Mouse (Mus musculus): ENCODE results near the gene Hexim2.

Gene Hexim2

DNA sequence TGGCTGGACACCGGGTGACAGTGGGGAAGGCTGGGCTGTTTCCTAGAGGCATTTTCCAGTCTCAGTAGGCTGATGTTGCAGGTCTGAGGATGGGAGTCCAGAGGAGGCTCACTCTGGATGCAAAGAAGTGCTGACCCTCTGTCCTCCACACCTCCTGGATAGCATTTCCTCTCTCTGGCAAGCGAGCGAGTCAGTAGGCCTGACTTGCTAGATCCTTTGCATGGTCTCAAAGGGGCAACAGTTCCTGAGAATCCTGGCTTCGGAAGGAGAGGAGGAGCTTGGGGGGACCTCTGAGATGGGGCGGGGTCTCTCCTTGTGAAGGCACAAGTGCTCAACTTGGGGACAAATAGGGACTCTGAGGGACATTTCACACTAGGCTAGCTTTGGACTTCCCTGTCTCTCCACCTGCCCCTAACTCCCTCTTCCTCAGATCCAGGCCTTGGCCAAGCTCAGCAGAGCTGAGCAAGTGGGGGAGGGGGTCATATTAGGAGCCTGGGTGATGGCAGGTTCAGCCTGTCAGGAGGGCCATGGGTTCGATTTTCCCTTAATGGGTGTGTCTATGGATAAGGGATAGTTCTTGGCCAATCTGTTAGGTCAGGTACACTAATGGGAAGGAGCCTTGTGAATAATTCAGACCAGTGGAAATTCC lies 40.3 kb downstream of the Hexim2 start:
- no peak for DNase-seq (ENCODE audit: low spot score in 2 of 2)

DNA sequence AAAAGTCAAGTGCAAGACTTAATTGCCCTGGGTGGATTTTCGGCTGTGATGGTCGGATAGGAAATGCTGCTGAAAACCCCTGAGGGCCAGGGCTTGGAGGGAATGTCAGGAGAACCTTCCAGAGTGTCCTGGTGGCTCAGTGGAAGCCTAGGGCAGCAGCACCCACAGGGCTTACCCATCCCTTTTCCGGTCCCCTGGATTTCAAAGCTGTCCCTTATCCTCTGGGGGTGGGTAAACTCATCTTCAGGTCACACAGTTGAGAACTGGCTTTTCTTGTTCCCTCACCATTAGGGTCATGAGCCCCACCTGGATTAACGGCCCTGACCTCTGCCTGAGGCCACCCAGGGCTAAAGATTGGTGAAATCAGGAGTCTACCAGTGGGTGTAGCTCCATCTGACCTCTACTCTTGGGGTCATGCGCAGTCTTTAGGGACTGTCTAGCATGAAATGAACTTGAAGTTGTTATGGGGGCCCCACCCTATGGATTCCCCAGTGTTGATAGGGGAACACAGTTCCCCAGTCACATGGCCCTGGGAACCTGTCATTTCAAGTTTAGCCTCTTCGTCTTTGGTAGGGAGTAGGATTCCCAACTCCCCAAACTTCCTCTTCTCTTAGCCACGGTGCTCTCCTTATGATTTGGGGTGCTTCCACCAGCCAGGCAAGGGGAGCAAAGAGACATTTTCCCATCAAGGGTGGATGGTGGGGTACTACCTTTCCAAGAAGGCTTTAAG lies 41.0 kb downstream of the Hexim2 start:
- DNase-seq (ENCODE audit: low spot score in 2 of 2), result no peak

DNA sequence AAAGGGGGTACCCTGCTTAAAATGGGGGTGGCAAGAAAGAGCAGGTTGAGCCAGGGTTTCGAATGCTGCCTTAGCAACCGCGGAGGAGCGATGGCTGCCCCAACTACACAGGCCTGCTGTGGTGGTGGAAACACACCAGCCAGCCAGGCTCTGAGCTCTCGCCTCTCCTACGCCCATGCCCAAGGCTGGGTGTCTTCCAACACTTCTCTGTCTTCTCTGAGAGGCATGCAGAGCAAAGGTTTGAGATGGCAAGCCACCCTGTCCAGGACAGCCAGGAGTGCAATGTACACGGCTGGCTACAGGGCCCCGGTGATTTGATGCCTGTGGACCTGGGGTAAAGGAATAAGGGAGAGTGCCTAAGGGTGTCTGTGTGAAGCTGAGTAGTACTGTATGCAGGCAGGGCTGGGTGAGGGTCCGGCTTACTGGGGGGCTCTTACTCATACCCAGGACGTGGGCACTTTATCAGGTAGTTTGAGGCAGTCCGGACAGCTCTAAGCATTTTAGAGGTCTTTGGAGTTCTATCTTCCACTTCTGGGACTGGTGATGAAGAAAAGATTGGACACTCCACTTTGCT lies 41.6 kb downstream of the Hexim2 start:
- DNase-seq (ENCODE audit: low spot score in 2 of 2), result no peak

DNA sequence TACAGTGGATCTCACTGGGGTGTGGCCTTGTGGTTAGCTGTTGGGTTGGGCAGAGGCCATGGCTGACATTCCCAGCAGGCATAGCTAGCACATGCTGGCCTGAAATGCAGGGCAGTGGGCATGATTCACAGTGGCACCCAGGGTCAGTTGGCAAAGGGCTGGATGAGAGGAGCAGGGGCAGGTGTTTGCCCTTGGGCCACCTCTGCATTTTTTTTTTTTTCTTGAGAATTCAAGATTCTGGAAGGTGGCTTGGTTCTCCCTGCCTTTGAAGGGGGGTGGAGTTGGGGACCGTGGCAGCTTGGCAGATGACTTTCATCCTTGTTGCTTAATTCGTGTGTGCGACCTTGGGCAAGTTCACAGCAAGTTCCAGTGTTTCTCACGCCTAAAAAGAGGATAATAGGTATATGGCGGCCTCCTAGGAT lies 42.2 kb downstream of the Hexim2 start:
- no peak for DNase-seq (ENCODE audit: low spot score in 2 of 2)

DNA sequence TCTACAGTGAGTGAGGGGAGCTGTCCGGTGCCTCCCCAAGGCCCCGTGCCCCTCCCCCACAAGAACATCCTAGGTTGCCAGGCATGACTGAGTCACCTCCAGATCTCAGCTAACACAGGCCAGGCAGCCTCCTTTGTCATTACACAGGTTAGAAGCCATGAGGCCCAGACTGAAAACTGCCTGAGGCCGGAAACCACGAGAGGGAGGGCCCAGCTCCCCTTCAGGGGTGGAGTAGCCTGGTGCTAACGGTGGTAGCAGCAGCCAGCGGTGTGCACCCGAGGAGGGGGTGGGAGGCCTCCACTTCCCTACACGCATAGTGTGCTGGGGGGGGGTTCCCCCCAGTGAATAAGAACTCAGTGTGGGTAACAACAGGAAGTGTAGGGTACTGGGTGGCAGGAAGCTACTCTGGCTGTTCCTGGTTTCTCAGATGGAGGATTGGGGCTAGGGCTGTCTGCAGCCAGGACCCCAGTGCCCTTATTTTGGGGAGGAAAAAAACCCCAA lies 42.7 kb downstream of the Hexim2 start:
- DNase-seq (ENCODE audit: low spot score in 2 of 2), result no peak

DNA sequence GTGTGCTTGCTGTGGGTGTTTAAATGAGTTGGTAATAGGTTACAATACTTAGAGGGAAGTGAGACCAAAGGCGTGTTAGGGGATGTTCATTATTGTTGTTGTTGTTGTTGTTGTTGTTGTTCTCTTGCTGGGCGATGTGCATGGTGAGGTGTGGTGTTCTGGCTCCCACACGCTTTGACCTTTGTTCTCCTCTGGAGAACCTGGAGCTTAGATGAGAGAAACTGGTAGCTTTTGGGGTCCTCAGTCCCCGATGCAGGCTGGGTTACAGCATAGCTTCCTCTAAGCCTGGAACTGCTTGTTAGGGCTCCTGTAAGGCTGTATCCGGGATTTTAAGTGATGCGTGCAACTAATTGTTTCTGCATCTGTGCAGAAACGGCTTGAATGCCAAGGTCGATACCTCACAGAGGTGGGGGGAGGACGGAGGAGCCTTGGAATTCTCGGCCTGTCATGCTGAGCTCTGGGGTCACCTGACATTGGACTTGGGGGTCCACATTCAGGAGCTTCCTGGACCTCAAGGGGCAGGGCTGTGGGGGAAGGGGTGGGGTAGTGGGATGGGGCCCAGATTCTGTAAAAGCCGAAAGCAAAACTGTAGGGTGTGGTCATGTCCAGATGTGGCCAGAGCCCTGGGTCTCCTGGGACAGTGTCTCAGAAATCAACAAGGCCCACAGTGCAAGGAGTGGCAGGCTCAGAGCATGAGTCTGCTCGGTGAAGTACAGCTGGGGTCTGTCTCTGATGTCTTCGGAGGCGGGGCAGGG lies 43.6 kb downstream of the Hexim2 start:
- DNase-seq (ENCODE audit: low spot score in 2 of 2), result no peak

DNA sequence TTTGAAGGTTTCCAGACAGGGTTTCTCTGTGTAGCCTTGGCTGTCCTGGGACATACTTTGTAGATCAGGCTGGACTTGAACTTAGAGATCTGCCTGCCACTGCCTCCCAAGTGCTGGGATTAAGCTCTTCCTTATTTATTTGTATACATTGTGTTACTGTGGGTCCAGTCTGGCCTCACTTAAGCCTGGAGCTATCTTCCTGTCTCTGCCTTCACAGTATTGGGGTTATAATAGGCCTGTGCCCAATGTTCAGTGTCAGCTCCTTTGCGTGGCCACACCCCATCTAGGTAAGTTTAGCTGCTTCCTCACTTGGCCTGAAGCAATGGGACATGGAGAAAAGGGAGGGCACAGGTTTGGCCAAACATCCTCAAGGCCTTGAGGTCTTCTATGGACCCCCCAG lies 44.3 kb downstream of the Hexim2 start:
- DNase-seq (ENCODE audit: low spot score in 2 of 2), result no peak

DNA sequence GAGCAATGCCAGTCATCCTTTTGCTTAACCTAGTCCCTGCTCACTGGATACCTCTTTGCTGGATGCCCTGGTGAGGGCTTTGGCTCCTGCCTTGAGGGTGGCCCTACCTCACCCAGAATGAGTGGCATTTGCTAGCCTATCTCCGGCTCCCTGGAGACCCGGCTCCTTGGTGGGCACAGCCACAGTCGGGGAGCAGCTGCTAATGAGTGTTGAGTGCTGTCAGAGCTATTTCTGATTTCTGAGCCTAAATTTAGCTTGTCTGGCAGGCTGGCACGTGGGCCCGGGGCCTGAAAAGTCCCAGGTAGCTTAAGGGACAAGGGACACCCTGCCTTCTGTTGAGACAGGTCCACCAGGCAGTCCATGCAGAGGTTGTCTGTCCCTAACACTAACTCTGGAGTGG lies 45.0 kb downstream of the Hexim2 start:
- no peak for DNase-seq (ENCODE audit: low spot score in 2 of 2)

DNA sequence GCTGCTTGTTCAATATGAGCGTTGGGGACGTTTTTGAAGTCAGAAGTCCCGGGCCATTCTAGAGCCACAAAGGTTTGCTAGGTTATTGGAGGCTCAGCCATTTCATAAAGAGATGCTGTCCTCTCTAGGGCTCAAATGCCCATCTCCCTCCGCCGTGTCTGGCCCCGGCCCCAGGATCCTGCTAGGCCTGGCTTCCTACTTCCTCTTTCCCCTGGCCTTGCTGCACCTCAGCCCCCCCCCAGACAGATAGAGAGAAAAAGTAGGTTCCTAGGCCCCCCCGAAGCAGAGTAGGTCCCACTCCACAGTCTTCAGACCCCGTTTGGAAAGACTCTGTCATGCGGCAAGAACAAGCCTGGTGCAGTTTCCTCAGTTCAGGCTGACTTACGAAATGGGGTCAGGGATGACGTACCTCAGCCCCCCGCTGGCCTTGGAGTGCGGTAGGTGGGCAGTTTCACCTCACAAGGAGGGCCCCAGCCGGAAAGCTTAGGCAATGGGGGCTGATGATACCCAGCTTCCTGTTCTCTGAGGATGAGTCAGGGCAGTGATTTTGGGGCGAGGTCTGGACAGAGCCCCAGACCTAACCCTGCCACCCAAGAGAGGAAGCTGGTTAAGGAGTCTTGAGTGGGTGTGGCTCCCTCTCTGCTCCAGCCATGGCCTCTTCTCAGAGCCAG lies 45.7 kb downstream of the Hexim2 start:
- no peak for DNase-seq (ENCODE audit: low spot score in 2 of 2)

DNA sequence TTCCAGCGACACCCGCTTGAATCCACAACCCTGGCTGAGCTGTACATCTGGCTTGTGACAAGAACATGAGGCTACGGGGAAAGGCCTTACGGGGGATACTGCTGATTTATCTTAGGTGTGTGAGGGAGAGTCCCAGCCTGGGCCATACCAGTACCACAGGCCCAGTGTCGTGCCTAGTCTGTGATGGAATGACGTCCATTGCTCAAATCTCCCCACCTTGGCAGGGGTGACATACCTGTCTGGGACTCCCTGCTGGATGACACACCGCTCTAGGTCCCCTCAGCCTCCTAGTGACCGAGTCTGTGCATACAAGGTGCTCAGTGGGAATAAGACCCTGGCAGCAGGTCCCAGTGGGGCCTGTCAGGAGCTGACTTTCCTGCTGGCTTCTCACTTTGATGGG lies 46.5 kb downstream of the Hexim2 start:
- DNase-seq (ENCODE audit: low spot score in 2 of 2), result no peak

DNA sequence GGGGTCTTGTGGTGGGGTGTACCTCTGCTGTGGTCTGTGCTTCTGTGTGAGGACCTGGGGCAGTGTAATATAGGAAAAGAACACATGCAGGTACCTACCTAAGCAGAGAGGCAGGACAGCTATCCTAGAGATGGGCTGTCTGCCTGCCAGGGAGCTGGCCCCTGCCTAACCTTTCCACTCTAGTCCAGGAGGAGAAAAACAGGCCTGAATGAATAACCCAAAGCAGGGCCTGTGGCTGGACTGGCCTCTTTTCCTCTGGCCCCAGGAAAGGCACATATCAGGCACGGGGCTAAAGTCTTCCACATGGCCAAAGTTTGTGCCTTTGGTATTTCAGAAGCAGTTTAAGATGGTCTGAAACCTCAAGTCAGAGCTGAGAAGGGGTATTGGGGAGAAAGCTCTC lies 48.2 kb downstream of the Hexim2 start:
- no peak for DNase-seq (ENCODE audit: low spot score in 2 of 2)

DNA sequence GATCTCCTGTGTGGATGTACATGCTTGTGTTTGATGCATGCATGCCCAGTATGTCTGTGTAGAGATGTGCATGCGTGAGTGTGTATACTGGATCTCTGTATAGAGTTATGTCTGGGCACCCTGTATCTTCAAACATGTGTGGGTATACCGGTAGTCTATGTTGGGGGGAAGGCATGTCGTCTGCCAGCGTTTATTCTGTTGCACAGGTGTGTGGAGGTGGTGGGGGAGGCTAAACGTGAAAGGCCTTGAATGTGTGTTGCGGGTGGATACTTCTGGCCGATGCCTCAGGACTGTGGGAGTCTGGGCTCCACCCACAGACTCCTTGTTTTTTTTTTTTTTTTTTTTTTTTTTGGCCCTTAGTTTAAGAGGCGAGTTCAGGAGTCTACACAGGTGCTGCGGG lies 49.1 kb downstream of the Hexim2 start:
- no peak for DNase-seq (ENCODE audit: low spot score in 2 of 2)

DNA sequence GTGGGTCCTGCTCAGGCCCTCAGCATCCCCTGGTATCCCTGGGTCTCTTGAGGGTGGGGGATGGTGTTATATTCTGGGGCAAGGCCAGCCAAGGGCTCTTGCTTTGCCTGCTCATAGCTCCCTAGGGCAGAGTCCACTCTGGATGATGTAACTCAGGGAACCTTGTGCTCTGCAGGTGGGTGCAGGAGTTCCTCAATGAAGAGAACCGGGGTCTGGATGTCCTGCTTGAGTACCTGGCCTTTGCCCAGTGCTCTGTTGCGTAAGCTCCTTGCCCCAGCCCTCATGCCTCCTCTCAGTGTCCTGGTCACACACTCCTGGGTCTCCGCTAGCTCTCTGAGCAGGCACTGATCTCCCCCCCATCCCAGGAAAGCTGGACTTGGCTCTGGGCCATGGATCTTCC lies 49.7 kb downstream of the Hexim2 start:
- DNase-seq (ENCODE audit: low spot score in 2 of 2), result no peak

DNA sequence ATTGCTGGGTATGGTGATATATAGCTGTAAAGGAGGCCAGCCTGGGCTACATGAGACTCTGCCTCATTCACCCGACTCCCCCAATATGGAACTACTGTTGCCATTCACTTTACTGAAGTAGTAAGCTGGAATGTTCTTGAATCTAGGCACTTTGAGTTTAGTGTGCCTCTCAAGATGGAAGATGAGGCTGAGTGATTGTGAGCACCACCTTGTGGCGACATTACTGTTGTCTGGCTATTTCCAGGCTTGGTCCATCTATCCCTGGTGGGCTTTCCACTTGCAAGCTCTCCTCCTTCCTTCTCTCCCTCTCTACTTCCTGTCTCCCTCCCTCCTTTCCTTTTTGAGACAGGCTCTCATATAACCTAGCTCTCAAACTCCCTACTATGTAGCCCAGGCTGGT lies 52.7 kb downstream of the Hexim2 start:
- DNase-seq (ENCODE audit: low spot score in 2 of 2), result peak in 1 of 2 experiments; percentile 61

All from cerebellum, postnatal 4 days (tissue).